Mouse (Mus musculus): Measurements from ENCODE around the gene Anks1b.

DNA sequence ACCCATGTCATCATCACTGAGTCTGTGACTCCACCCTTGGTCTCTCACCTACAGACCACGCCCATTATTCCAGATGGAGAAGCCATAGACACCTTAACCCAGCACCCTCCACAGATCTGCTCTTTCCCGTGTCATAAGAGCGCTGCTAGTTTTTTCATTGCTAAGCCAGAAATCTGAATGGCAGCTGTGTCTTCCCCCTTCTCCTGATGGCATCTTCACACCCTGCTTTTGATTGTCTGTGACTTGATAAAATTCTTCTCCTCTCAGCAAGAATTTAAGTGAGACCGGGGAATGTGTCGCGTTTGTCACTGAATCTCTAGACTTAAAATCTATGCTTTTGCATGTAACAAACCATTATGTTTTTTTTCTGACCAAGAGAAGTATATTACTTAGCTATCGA lies 736.1 kb downstream of the Anks1b start:
- TF ChIP-seq CTCF (conservative IDR thresholded peaks at IDR 0.05; ENCODE audit: insufficient read depth, insufficient read length, low read depth, low read length): no peak
- TF ChIP-seq POLR2A (IDR thresholded peaks at IDR 0.05; ENCODE audit: low read depth, low read length): no peak

All from kidney, adult 2 months (tissue).